Mouse (Mus musculus) G1E (cell line): Measurements from ENCODE around the gene Klrg1. TPM values are rescaled to one million over a fixed set of nuclear protein-coding genes. Genes with fewer than 3 reads are reported as not detected.

Experiments
- ATAC-seq: 2 replicates; pipeline ENCODE4 v1.8.0; 2016; ENCODE audit warnings: mild to moderate bottlenecking; ENCODE audit not compliant: insufficient number of reproducible peaks, poor library complexity, low FRiP score, severe bottlenecking; ENCODE audit errors: extremely low read depth
- DNase-seq: peaks from one replicate; pipeline ENCODE4 v3.0.0; 2012; ENCODE audit warnings: low spot score
- H3K27me3 ChIP-seq: 2 replicates; pipeline ENCODE4 v1.6.1; 2012; ENCODE audit warnings: mild to moderate bottlenecking, low read length, inconsistent platforms; ENCODE audit not compliant: insufficient read depth
- H3K36me3 ChIP-seq: replicated peaks from 2 replicates; pipeline ENCODE3; 2012; ENCODE audit warnings: mild to moderate bottlenecking, inconsistent platforms
- H3K4me1 ChIP-seq: 2 replicates; pipeline ENCODE4 v1.6.1; 2012; ENCODE audit warnings: low read depth, low read length, inconsistent platforms, mixed read lengths; ENCODE audit not compliant: insufficient read depth
- H3K4me3 ChIP-seq: 2 replicates; pipeline ENCODE4 v1.5.1; 2012; ENCODE audit warnings: low read depth, mild to moderate bottlenecking, inconsistent platforms, low read length, moderate library complexity, mixed read lengths
- H3K9me3 ChIP-seq: replicated peaks from 2 replicates; pipeline ENCODE4 v1.6.1; 2012; ENCODE audit warnings: inconsistent platforms
- CTCF ChIP-seq: IDR thresholded peaks from 2 replicates; pipeline ENCODE4 v1.5.1; 2012; ENCODE audit warnings: low read depth, low read length, inconsistent platforms, mixed read lengths
- GATA1 ChIP-seq: IDR thresholded peaks from 2 replicates; pipeline ENCODE4 v1.6.1; 2012; ENCODE audit warnings: borderline replicate concordance, low read length, inconsistent platforms, mixed read lengths
- GATA2 ChIP-seq: IDR thresholded peaks from 2 replicates; pipeline ENCODE4 v1.6.1; 2012; ENCODE audit warnings: low read depth, low read length, inconsistent platforms, borderline replicate concordance
- POLR2AphosphoS5 ChIP-seq: IDR thresholded peaks from 2 replicates; pipeline ENCODE4 v1.6.1; 2012; ENCODE audit warnings: low read depth, low read length, inconsistent platforms; ENCODE audit not compliant: insufficient replicate concordance
- TAL1 ChIP-seq: conservative IDR thresholded peaks from 2 replicates; pipeline ENCODE4 v1.6.1; 2012; ENCODE audit warnings: low read depth, low read length, inconsistent platforms, mixed read lengths
- polyA plus RNA-seq: library from polyadenylated mRNA; stranded (reverse); fragments of >175 nt; gene quantifications from 2 replicates; pipeline ENCODE4 v1.2.3, GENCODE M21; 2012
- total RNA-seq, 2 experiments: library from RNA; stranded (forward) in 1 of 2; stranded (reverse) in 1 of 2; fragments of 200-1000 nt in 1 of 2; fragments of >200 nt in 1 of 2; fragmentation: Nextera tagmentation in 1 of 2; gene quantifications; 2 replicates each; pipeline ENCODE4 v1.2.3; 2014 to 2017

The Klrg1 gene
- total and polyA plus RNA-seq, 3 experiments, result 0.03 to 3.8 (median 0.93) TPM

DNA sequence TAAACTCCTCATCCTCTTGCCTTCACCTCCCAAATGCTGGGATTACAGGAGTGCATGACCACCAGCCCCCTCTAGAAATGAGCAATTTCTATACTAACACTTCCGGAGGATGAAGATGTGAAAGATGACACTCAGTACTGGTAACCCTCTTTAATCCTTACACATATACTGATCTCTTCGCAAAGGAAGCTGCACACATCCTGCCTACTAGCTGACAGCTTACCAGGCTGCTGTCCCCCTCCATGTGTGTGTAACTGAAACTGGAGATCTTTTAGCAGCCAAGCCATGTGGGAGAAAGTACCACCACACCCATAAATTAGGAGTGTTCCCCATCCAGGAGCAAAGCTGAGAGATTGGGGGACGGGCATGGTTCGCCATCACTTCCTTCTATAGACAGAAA is 13.5 kb downstream of the Klrg1 start:
- H3K27me3 ChIP-seq, result no peaks in the 10 kb centered on the region
- DNase-seq (no peak), ATAC-seq (no peak)
- no peak overlapping the region for H3K4me3 ChIP-seq
- peaks cover 46% of the 10 kb centered on the region for H3K4me1 ChIP-seq
- H3K9me3 ChIP-seq, result no peaks in the 10 kb centered on the region
- no peaks in the 10 kb centered on the region for H3K36me3 ChIP-seq
- TF ChIP-seq GATA2 (no peak), POLR2AphosphoS5 (no peak), TAL1 (no peak), GATA1 (no peak), CTCF (no peak)

DNA sequence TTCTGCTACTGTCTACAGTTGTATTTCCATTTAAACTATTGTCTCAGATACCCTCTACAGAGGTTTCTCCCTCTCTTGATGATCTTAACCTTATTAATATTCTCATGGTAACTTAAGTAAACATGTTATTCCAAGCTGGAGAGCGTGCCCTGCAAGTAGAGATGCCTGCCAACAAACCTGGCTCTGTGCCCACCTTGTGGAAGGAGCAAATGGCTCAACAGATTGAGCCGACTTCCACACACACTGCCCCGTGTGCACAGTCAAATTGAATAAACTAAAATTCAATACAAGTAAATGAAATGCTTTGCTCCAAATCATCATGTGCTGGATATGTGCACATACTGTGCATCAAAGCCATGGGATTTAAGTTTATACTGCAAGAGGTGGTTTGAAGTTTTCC is 14.1 kb downstream of the Klrg1 start:
- no peak for TF ChIP-seq GATA2
- no peak for TF ChIP-seq POLR2AphosphoS5
- no peak for TF ChIP-seq CTCF
- no peak for TF ChIP-seq TAL1
- no peak for TF ChIP-seq GATA1
- Histone ChIP-seq H3K4me3 (no peak overlapping the region), H3K4me1 (peaks cover 43% of the 10 kb centered on the region), H3K9me3 (no peaks in the 10 kb centered on the region), H3K27me3 (no peaks in the 10 kb centered on the region), H3K36me3 (no peaks in the 10 kb centered on the region)
- DNase-seq, result no peak
- no peak for ATAC-seq

DNA sequence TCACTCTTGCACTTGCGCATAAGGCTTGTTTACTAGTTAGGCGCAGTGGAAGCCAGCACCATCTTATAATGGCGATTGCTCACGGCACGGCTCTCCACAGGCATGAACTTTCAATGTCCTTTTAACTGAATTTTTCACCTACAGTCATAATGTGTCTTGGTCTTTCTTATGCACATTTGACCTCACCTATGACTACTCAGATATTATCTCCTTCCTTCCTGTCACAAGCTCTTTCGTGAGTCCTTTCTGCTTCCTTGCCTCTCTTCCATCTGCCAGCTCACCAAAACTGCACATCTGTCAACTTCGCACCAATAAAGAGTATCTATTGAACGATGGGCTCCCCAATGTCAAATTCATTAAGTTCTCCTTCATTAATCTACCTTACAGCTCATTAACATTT is 20.1 kb downstream of the Klrg1 start:
- TF ChIP-seq TAL1 (no peak), GATA2 (no peak), CTCF (no peak)
- Histone ChIP-seq H3K4me1 (peaks cover 12% of the 10 kb centered on the region), H3K9me3 (peaks cover 5% of the 10 kb centered on the region; the same call in 1 of the 2 replicates), H3K36me3 (no peaks in the 10 kb centered on the region), H3K4me3 (no peak overlapping the region), H3K27me3 (0 out of 2 replicates have a peak, but pooled peaks cover 2% of the 10 kb centered on the region)
- DNase-seq, result no peak
- ATAC-seq, result no peak

DNA sequence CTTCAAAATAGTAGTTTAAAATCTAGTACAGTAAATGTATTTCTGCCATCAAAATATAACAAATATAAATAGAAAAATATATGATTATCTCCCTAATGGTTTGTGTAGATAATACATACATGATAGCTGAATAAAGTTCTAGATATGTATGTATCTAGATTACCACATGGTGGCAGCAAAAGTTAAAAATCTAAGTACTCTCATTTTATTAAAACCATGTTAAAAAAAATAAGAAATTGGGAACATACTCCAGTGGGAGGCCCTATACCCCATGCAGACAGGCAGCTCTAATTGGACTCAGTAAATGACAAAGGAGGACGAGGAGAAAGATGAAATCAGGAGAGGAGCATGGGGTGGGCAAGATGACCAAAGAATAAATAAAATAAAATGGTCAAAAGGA is 30.5 kb downstream of the Klrg1 start:
- Histone ChIP-seq H3K9me3 (no peaks in the 10 kb centered on the region), H3K27me3 (peaks cover 10% of the 10 kb centered on the region; the same call in 1 of the 2 replicates), H3K4me3 (no peak overlapping the region), H3K36me3 (no peaks in the 10 kb centered on the region), H3K4me1 (peaks cover 28% of the 10 kb centered on the region)
- TF ChIP-seq GATA2 (no peak), POLR2AphosphoS5 (no peak), CTCF (no peak), GATA1 (no peak), TAL1 (no peak)
- no peak for DNase-seq
- ATAC-seq, result peak; percentile 40; the same call in 1 of the 2 replicates

DNA sequence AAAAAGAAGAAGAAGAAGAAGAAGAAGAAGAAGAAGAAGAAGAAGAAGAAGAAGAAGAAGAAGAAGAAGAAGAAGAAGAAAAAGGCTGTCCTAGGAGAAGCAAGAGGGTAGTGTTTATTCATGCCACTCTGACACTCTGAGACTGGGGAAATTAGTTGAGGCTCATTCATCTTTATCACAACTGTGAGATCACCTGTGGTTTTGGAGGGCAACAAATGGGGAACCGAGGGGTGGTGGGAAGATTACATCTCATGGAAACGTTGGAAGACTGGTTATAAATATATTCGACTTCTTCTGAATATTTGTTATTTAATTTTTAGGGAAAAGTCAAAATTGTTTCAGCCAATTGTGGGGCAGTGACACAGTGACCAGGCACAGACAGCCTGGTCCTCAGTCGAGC is 32.6 kb downstream of the Klrg1 start:
- Histone ChIP-seq H3K36me3 (no peaks in the 10 kb centered on the region), H3K4me1 (peaks cover 23% of the 10 kb centered on the region), H3K9me3 (no peaks in the 10 kb centered on the region), H3K27me3 (peaks cover 10% of the 10 kb centered on the region; the same call in 1 of the 2 replicates), H3K4me3 (peak overlapping the region; percentile 45; the same call in 1 of the 2 replicates)
- ATAC-seq, result no peak; the same call in 1 of the 2 replicates
- no peak for DNase-seq
- no peak for TF ChIP-seq GATA1
- TF ChIP-seq POLR2AphosphoS5, result no peak
- TF ChIP-seq TAL1, result no peak
- no peak for TF ChIP-seq GATA2
- TF ChIP-seq CTCF, result no peak

Other genes starting within 250 kb of the Klrg1 start
- 174 and 190 TPM in 2 replicates for gene M6pr, start 25.8 kb upstream of the Klrg1 start, total RNA-seq (2014; fragmentation: Nextera tagmentation)
- gene M6pr, start 25.8 kb upstream of the Klrg1 start, total RNA-seq (2017), result 521 and 552 TPM in 2 replicates
- gene M6pr, start 25.8 kb upstream of the Klrg1 start, polyA plus RNA-seq, result 23.0 and 27.4 TPM in 2 replicates
- gene Phc1, start 57.7 kb upstream of the Klrg1 start, total RNA-seq (2014; fragmentation: Nextera tagmentation), result 78.0 and 96.6 TPM in 2 replicates
- gene Phc1, start 57.7 kb upstream of the Klrg1 start, total RNA-seq (2017), result 13.5 and 15.4 TPM in 2 replicates
- gene Phc1, start 57.7 kb upstream of the Klrg1 start, polyA plus RNA-seq, result 24.0 and 86.6 TPM in 2 replicates
- gene Rimklb, start 215.9 kb upstream of the Klrg1 start, total RNA-seq (2014; fragmentation: Nextera tagmentation), result not detected in 2 replicates
- gene Rimklb, start 215.9 kb upstream of the Klrg1 start, total RNA-seq (2017), result 0.05 and 0.06 TPM in 2 replicates
- 0.01 and 0.04 TPM in 2 replicates for gene Rimklb, start 215.9 kb upstream of the Klrg1 start, polyA plus RNA-seq
- not detected in 2 replicates for gene Mfap5, start 223.0 kb upstream of the Klrg1 start, total RNA-seq (2014; fragmentation: Nextera tagmentation)
- gene Mfap5, start 223.0 kb upstream of the Klrg1 start, total RNA-seq (2017), result 0.06 and 0.11 TPM in 2 replicates
- gene Mfap5, start 223.0 kb upstream of the Klrg1 start, polyA plus RNA-seq, result not detected in 2 replicates